Mouse (Mus musculus): ENCODE results near the gene Dbp.
"Not testable (repeated sequence)": the region's sequence is repeated elsewhere in the genome, so short reads cannot be mapped to it uniquely, and the experiment has no call there.

Gene Dbp

GRCm38 (mm10) chr7:45704730-45705442, at the start of gene Dbp:
Dbp (plus strand) TSS chr7:45705088.
- DNase-seq, result peak; percentile 99

- DNase-seq, result no peak
Measured at GRCm38 (mm10) chr7:45660746-45661478, 44.0 kb upstream of the Dbp start.

- not testable (repeated sequence) for DNase-seq
Measured at GRCm38 (mm10) chr7:45661702-45662101, 43.2 kb upstream of the Dbp start.

GRCm38 (mm10) chr7:45665303-45666138, 39.4 kb upstream of the Dbp start:
- no peak for DNase-seq

- DNase-seq, result no peak
Measured at GRCm38 (mm10) chr7:45666161-45666560, 38.7 kb upstream of the Dbp start, which contains the start of gene Fut2. Fut2 (minus strand) TSS chr7:45666394.

GRCm38 (mm10) chr7:45667761-45668160, 37.1 kb upstream of the Dbp start:
- DNase-seq, result no peak

GRCm38 (mm10) chr7:45668921-45669320, 36.0 kb upstream of the Dbp start:
- DNase-seq, result no peak

- DNase-seq, result no peak
Measured at GRCm38 (mm10) chr7:45677627-45678295, 27.1 kb upstream of the Dbp start.

GRCm38 (mm10) chr7:45678513-45678912, 26.4 kb upstream of the Dbp start:
- DNase-seq, result no peak

GRCm38 (mm10) chr7:45679966-45680621, 24.8 kb upstream of the Dbp start:
- no peak for DNase-seq

GRCm38 (mm10) chr7:45681046-45681736, 23.7 kb upstream of the Dbp start:
- no peak for DNase-seq

- peak; percentile 85 for DNase-seq
Measured at GRCm38 (mm10) chr7:45682144-45683126, 22.5 kb upstream of the Dbp start.

- DNase-seq, result no peak
Measured at GRCm38 (mm10) chr7:45683396-45684050, 21.4 kb upstream of the Dbp start, which contains the start of gene Ntn5. Ntn5 (plus strand) TSS chr7:45684022.

- no peak for DNase-seq
Measured at GRCm38 (mm10) chr7:45685811-45686210, 19.1 kb upstream of the Dbp start.

GRCm38 (mm10) chr7:45686841-45687240, 18.0 kb upstream of the Dbp start:
- no peak for DNase-seq

GRCm38 (mm10) chr7:45689099-45689498, 15.8 kb upstream of the Dbp start:
- no peak for DNase-seq

- no peak for DNase-seq
Measured at GRCm38 (mm10) chr7:45689800-45690199, 15.1 kb upstream of the Dbp start.

GRCm38 (mm10) chr7:45692364-45692763, 12.5 kb upstream of the Dbp start:
- no peak for DNase-seq

GRCm38 (mm10) chr7:45693921-45694591, 10.8 kb upstream of the Dbp start, which contains the start of gene Sec1:
Sec1 (minus strand) TSS chr7:45694402.
- no peak for DNase-seq
